Mouse (Mus musculus): ENCODE measurements at regions not wholly inside any gene's neighbourhood (a gene's known extent, or its start where the extent isn't known, plus 50 kb on each side); places are given as distances from the start of the nearest gene placed in this dataset.

DNA sequence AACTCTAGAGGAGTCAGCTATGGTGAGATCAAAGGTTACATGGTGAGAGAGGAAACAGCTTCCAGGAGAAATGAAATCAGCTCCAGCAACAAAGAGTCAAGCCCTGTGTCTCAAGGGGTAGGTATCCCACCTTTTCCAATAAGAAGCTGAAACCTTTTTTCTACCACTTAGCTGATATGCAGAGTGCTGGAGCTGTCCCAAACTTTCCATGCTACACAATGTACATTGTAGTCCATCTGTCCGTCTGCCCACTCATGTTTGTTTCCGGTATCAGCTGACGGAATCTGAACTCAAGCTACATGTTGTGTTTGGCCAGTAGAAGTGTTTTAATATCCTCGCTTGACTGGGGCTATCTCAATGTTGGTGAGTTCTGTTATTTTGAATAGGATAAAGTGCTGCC is 83.6 kb upstream of the Ngf start:
- DNase-seq: no peak

DNA sequence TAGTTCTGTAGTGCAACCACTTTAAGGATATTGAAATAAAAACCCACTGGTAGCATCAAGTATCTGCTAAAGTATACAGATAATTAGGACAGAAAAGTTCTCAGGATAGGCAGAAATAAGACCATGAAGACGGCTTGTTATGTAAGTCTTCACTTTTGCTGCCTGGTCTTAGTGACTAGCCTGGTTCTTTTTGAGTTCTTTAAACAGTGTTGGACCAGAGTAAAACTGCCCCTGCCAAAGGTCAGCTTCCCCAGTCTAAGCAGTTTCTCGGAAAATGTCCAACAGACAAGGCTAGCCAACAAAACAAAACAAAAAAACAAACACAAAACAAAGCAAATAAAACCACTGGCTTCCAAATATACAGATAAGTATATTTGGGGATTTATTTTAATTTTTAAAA is 85.1 kb upstream of the Ngf start:
- no peak for DNase-seq

DNA sequence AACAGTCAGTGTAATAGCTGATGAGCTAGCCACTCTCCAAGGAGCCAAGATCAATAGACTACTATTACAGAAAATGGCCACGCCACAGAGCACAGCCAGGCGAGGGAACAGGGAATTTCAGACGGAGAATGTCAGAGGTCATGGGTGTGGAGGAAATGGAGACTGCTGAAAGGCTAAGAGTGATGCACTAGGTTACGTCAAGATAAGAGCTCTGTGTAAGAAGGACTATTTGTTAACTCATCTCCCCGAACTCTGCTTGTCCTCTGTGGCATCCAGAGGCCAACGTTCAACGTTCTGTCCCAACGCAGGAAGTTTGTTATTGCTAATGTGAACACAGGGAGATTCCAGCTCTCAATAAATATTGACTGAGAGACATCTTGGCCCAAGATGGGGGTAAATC is 86.0 kb upstream of the Ngf start:
- no peak for DNase-seq

DNA sequence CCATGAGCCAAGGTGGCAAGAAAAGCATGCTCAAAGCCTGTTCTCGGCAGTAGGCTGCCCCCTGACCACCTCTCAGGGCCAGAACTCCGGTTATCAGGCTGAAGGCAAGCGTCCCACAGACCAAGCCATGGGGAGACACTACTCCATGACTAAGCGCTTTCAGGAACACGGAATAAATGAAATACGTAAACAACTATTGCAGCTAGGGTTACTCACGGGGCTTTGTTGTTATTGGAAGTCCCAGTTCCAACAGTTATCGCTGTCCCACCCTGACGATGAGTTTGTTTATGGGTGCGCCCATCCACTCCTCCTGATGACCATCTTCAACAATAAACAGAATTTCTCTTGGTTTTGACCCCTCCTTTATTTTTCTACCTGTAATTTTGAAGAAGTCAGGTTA is 88.0 kb upstream of the Ngf start:
- no peak for DNase-seq

DNA sequence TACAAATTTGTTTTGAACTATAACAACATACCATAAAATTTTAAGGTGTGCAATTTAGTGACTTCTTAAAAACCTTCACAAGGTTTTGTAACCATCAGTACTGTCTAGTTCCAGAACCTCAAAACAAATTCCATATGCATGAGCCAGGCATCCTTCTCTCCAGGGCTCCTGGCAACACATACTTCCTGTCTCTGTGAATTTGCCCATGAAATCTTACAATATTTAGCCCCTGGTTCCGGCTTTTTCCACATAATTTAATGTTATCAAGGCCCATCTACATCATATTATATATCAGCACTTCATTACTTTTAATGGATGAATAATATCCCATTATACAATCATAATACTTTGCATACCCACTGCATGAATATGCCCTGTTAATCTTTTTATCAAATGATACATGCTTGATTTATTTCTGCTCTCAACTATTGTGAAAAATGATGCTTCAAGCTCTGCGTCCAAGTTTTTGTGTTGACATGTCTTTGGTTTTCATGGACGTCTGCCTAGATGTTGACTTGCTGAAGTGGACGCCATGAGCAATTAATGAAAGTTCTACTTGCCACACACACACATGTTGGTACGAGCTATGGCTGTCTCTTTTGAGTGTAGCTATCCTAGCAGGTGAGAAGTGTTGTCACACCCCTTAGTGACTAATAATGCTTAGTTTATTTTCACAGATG is 95.2 kb upstream of the Ngf start:
- no peak for DNase-seq

DNA sequence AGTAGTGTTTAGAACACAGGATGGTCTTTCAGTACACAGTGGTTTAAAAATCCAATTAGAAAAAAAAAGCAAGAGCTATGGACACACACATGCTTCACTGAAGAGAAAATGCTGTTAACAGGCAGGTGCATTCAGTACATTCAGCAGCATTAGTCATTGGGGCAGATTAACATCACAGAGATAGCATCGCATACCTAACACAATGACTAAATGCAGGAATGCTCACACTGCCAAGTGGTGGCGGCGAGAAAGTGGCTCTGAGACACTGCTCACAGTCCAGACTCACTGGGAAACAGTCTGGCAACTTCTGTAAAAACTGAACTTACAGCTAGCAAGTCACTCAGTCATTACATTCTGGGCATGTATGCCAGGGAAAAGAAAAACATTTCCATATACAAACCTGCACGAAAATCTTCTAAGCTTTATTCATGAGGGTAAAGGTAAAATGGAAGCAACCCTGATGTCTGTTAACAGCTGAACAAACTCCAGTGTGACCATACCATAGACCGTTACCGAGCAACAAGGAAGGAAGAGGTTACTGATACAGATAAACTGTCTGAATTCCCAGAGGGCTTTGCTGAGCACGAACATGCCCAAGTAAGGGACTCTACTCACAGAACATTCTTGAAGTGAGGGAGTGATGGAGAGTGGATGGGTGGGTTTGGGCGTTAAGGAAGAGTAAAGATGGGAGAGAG is 97.4 kb upstream of the Ngf start:
- no peak for DNase-seq

DNA sequence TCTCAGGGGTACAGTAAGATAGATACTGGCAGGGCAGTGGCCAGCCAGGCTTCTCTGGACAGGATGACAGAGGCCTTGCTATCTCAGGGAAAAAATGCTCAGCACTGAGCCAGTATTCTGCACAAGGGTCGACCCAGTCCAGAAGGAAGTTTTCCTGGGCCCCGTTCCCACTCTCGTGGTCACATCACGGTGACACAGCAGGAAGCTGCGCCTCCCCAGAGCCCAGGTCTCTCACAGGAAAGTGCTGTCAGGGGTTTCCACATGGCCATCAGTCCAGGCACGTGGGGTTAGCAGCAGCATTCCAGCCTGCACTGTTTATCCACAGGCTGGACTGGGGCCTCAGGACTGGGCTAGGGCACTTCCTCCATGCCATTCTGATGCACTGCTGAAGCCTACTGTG is 103.5 kb upstream of the Ngf start:
- DNase-seq: peak; percentile 4

DNA sequence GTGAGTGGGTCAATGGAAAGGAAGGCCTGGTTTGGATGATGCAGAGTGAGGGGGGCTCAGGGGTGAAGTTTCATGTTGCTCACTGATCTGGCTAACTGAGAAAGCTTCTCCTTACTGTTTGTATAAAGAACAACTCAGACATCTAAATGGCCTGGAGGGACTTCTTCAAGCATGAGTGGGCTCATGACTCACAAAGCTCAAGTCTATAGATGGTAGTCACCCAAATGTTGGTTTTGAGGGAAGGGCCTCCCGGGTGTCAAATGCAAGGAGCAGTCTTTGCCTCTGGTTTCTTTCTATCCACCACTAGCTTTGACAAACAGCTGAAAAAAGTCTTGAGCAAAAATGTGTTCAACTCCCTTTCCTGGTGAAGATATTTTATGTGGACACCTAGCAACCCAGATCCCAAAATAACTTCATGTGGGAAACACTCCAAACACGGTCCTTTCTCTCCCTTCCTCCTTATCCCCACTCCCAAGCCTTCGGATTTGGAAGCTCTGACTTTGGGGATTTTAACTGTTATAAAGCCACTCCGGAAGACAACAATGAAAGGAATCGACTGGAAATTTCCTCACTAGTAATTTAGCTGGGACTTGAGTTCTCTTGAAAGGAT is 105.3 kb upstream of the Ngf start:
- no peak for DNase-seq

DNA sequence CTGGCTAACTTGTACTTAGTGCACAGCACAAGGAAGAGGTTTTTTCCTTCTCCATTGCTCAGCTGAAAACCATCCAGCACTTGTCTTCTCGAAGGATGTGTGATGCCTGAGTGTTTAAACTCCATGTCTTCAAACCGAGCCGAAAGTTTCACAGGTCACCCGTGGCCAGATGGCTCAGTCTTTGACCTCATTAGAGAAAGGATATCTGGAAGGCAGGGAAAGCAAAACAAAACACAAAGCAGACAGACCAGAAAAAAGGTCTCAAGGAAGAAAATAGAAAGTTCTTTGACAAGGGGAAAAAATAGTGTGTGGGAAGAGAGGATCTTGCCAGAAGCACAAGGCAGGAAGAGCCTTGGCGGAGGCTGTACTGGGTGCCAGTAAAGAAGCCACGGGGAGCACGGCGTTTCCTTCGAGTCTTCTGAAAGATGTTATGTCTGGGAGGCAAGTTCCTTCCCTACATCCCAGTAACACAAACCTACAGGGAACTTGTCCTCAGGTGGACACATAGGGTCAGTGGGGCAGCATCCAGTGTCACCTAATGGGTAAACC is 108.9 kb upstream of the Ngf start:
- DNase-seq: no peak

DNA sequence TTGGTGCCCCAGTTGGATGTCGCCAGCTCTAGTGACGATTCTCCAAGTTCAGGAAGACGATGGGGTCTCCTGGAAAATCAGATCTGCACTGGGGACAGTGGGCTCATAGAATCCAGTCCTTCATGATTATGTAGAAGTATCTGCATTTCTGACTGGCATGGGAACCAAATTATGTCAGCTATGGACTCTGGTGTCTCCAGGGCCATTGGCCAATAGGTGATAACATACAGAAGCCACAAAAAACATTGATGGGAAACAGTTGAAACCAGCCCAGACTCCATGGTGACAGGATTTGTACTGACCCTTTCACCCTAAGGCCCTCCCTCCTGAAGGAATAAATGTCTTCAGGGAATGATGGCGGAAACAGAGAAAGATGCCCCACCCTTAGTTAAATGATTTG is 110.9 kb upstream of the Ngf start:
- no peak for DNase-seq

DNA sequence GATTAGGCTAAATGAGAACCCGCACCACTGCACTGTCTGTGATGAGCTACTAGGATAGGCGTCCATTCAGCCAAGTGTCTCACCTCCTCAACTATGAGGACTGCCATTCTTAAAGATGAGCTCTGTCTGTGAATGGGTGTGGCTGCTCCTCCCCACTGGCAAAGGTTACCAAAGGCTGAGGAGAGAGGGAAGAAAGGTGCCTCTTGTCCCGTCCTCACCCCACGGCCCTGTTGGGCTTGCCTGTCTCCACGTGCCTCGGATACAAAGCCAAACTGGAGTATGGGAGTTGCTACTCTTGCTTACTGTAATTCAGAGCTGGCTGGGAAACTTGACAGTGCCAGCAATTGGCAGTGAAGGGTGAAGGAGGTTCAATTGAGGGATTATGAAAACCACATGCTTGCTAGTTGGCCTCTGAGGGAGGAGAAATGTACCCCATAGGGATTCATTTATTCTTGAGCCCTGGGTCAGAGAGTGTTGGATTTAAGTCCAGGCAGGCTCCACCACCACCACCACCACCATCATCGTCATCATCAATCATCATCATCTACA is 112.6 kb upstream of the Ngf start:
- DNase-seq: no peak

DNA sequence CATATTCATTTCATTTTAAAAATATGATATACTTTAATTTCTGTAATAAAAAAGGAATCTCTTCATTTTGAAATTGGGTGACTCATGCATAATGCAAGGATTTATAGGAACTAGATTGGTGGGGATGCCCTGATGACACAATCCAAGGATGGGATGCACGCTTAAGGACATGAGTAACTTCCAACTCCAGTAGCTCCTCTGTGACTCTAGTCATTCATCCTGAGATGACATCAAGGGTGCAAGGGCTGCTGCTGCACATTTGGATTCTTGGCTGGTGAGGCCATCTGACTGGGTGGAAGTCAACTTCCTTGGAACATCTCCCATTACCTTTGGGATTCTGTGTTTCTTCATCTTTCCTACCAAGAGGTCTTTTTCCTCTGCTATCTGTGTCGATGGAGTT is 114.4 kb upstream of the Ngf start:
- no peak for DNase-seq

DNA sequence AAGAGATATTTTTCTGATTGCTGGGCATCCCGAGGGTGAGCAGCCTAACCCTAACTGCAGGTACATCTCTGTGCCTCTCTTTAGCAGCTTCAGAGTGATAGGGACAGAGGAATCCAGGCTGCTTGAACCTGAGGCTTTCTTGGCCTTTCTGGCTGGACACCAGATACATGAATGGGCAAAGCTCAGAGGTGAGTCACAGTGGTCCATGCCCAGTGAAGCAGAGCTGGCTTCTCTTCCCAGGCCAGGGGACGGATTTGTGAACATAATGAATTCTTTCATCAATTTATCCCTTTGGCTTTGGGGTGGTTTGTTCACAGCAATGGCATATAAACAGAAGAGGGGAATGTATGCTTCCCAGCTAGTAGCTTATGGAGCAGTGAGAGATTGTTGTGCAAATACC is 114.9 kb upstream of the Ngf start:
- no peak for DNase-seq

DNA sequence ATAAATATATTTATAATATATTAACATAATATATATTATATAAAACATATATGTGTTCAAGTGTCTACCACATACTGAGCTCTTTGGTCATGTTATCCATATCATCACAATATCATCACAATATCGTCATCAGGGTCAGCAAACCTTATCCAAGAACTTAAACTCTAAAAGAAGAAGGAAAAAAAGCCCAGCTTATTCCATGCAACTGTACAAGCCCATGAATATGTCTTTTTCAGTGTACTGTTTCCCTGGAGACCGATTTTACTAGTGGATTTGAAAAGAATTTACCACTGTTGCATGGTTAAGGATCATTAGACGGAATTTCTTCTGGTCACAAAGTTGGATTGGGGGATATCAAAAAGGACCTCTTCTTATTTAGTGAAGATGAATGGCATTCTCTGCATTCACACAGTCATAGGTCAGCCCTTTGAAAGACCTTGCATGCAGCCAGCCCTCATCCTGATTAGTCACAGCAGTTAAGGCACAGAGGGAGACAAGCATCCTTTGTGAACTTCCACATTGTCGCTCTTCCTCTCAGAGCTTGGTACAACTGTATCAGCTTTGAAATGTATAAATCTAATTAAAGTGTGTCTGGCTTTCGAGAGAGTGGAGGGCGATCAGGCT is 116.3 kb upstream of the Ngf start:
- no peak for DNase-seq

DNA sequence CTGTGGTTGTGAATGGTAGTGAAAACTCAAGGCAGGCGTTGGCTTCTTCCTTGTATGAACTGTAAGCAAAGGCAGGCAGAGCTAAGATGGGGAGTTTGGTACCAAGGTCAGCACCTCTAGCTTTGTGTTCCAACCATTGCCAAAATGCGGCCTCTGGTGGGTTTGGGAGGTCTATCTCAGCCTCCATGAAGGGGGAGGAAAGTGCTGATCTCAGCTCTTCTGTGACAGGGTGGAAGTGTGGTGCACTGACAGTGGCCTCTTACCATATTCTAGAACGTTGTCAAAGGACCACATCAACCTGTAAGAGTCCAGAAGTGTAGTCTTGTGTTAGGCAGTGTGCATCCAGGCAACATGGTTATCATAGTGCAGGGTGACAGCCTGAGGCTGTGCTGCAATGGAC is 123.6 kb upstream of the Ngf start:
- DNase-seq: no peak

DNA sequence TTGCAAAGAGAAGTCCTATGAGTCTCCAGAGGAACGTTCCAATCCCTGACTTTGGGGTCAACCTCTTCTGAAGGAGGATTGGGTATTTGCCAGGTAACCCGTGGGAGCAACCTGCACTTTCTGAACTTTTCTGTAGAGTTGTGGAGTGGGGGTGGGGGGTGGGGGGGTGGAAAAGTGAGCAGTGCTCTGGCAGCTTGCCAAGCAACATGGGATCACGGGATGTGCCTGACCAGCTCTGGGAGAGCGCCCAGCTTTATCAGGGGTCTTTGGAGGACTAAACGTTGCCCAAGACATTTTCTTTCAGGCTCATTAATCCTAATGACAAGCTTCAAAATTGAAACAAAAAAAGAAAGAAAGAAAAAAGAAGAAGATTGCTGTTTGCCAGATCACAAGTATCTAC is 124.4 kb upstream of the Ngf start:
- DNase-seq: peak; percentile 11

DNA sequence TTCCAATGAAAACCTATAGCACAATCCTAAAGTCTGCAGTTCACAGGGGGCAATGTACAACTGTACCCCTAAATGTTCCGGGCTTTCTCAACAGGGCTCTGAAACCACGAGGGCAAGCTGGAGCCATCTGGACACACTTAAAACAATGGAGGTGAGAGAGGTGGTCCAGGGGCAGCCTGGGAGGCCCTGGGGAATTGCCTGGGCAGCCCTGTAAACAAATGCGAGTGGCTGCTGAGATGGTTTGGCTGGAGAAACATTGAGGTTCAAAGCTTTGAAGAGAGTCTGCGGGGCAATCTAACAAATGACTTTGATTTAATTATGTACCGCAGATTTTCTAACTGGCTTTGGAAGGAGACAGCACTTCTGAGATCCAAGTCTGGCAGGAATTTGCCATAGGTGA is 129.0 kb upstream of the Ngf start:
- DNase-seq: no peak

DNA sequence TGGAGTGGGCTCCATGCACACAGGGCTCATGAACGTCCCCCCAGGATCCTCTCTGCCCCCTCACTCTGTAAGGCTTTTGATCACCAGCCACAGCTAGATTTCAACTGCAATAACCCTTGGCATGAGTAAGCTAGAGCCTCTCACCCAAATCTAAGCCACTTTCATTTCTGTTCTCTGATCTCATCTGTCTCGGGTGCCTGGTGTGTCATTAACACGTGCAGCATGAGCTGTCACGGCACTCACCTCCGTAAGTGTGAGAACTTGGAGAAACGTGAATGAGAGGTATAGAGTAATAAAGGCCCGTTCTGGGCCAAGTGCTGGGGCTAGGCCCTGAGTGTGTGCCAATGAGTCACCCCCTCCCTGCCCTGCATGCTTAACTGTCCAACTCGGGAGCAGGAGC is 131.8 kb upstream of the Ngf start:
- DNase-seq: no peak

DNA sequence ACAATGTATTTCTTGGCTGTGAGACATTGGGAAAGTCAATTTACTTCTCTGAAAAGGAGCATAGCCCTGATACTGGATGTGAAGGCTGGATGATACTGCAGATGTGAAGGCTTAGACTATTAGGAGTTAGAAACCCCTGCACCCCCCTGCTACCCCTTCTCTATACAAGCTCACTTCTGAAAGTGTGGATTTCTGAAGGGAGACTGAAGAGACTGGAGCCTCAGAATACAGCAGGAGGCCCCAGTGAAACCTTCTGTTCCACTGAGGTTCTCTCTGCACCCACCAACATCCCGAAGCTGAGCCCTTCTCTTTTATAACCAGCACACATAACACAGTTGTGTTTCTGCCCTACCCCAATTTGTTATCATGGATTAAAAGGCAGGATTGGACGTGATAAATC is 131.7 kb upstream of the Vangl1 start:
- DNase-seq: no peak

DNA sequence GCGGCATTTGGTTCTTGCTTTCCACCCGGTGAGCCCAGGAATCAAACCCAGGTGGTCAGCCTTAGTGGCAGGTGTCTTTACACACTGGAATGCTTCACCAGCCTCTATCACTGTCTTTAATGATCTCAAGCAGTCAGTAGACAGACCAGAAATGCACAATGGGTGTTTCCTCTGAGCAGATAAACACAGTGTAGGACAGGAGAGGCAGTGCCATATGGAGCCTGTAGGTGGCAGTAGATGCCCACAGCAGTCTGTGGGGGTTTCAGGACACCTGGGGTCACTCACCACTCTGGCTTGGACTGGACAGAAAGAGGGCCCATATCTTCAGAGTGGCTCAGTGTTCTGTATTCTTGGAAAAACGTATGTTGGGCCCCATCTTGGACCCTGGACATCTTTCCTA is 130.7 kb upstream of the Vangl1 start:
- DNase-seq: no peak

DNA sequence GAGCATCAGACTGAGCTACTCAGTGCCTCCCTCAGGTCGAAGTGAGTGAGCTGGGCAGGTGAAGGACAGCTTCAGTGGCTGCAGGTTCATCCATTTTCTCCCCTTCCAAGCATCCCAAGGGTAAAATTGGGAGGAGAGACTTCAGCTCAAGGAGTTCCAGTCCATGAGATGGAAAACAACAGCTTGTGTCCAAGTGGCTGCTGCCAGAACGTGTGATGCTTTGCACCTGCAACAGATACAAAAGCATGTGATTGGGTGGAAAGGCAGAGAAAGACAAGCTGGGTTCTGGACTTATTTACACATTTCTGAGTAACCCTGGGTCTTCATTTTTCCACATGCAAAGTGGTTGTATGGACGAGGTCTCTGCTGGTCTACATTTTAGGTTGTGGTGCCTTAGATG is 127.7 kb upstream of the Vangl1 start:
- no peak for DNase-seq

DNA sequence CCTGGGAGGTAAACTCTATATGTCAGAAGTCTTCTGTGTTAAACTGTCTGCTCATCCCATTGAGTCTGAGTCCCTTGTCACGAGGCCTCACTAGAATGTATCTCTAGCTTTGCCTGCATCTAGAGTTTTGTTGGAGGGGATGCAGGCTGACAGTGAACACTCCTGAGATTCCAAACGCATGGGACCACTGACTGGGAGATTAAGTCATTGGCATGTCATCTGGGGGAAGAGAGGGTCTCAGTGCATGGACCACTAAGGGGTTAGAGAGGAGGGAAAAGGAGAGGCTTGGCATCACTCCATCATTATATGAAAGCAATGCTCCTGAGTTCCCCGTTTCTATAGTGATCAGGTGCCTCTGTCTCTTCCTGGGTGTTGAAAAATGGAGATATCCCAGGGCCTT is 114.8 kb upstream of the Vangl1 start:
- DNase-seq: no peak

DNA sequence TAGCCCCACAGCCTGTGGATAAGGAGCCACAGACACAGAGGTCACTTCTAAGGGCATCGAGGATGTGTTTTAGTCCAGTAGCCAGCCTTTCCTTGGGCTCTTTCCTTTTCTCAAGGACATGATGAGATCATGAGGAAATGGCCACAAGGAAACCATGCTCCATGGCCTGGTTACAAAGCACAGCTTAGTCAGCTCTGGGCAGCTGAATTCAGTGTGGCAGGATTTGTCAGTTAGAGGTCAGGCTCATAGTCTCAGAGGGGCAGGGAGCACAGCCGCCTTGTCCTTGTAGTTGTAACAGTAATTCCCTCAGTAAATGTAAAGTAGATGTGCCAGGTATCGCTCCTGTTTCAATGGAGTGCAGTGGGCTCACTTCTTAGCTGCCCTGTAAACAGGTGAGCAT is 111.7 kb upstream of the Vangl1 start:
- DNase-seq: no peak
